Mouse (Mus musculus): ENCODE data around the gene Crygs.

DNA sequence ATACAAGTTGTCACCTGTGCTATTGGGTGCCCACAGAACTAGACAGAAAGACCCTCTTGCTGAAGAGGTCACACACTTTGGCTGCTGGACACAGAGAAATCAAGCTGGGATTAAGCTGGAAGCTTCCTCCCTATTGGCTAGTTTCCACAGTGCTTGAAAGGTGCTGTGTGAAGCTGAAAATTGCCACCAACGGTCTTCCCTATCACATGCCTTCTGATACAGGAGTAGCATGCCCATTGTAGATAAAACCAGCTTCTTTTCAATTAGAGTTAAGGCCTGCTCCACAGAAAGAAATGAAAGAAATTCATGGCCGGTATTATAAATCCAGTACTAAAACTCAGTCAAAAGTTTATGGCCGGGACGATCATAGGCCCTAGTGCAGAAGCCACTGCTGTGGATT is 41.3 kb upstream of the Crygs start:
- TF ChIP-seq EP300 (IDR thresholded peaks at IDR 0.05; ENCODE audit: low read depth), result peak; percentile 86
- TF ChIP-seq CTCF (IDR thresholded peaks at IDR 0.05; ENCODE audit: low read depth), result no peak

All from liver, embryonic 14.5 days (tissue).